Mouse (Mus musculus): ENCODE data around the gene Kirrel. TPM values are rescaled to one million over a fixed set of nuclear protein-coding genes. Genes with fewer than 3 reads are reported as not detected.
A peak's percentile ranks its signal among the peaks of the same experiment; 100 is the strongest.

The Kirrel gene
- not detected for polyA plus RNA-seq (2017; shearing (Covaris generic))

DNA sequence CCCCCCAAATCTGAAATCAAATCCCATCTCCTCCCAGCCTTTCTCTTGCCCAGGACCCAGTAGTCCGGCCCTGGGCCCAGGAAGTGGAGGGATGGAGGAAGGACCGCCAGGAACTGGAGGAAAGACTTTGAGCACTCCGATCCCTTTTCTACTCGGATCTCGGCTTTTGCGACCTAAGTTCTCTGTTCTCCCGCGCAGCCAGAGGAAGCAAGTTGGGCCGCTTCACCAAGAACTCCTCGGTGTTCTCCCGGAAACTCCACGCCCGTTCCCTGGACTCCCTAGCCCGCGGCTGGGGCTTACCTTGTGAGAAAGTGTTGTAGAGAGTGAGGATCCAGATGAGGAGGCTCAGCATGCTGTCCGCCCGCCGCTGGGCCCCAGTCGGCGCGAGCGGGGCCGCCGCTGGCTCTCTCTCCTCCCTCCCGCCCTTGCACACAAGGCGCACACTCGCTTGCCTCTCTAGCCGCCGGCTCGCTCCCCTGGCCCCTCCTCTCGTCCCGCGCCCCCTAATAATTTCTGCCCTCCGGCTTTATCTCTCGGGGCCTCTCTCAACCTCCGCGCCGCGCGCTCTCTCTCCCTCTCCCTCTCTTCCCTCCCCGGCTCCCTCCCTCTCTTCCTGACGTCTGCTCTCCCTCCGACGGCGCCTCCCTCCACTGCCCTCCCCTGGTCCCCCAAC is at the start of gene Kirrel:
Gene Kirrel, minus strand, starts transcription at position 652 of the 673 bp plus-strand sequence.
- ATAC-seq: no peak

DNA sequence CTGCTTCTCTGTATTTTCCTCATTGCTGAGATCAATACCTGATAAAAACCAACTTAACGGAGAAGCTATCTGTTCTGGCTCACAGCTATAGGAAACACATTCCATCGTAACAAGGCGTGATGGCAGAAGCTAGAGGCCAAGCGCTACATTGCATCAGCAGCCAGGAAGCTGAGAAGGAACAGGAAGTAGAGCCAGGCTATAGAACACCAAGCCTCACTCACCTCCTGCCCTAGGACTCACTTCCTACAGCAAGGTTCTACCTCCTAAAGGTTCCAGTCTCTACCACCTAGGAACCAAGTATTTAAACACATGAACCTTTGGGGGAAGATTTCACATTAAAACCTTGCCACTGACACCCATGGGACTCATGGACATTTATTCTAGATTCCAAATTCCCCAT is 49.1 kb upstream of the Kirrel start:
- no peak for ATAC-seq

DNA sequence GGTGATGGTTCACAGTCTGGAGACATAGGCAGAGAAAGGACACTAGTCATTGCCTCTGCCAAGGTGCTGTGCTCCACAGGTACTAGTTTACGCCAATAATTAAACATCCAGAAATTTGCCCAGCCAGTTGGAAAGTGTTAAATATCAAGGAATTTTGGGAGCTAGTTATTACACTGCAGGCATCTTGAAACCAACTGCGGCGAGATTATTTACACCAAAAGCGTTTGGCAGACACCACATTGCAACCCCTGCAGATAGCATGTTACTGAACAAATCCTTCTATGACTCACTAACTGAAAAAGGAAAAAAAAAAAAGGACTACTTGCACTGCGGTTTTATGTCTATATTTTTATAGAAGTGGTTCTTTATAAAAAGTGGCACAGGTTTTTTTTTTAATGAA is 47.8 kb upstream of the Kirrel start:
- ATAC-seq: no peak

DNA sequence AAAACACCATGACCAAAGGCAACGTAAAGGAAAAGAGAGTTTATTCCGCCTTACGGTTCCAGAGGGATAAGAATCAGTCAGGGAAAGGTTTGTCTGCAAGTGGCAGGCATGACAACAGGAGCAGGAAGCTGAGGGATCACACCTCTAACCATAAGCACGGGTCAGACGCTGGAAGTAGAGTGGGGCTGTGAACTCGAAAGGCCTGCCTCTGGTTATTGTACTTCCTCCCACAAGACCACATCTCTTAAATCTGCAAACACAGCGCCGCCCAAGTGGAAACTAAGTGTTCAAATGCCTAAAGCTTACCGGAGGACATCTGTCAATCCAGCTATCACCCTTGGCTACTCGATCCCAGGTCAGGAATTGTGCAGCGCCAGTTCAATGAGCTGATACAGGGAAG is 40.6 kb upstream of the Kirrel start:
- ATAC-seq: peak; percentile 40

DNA sequence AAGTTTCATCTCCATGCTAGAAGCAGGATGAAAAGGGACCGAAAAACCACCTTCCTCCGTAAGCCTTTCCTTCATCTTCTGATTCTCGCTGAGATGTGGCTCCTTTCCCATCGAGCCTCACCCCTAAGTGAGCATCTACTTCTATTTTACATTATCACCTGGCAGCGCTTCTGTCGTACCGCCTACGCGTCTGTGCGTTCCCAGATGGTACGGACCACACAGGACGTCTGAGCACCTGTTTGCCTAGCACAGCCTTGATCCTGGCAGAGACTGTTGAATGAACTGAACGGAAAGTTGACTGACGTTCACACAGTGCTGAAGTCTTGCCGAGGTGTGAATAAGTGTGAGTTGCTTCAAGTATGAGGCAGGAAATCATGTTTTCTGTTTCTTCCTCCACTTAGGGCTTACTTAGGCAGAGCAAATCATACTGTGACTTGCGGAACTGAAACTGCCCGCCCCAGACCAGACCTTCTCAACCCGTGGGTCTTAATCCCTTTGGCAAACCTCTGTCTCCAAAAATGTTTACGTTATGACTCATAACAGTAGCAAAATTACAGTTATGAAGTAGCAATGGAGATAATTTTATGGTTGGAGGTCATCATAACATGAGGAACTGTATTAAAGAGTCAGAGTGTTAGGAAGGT is 39.8 kb upstream of the Kirrel start:
- no peak for ATAC-seq

DNA sequence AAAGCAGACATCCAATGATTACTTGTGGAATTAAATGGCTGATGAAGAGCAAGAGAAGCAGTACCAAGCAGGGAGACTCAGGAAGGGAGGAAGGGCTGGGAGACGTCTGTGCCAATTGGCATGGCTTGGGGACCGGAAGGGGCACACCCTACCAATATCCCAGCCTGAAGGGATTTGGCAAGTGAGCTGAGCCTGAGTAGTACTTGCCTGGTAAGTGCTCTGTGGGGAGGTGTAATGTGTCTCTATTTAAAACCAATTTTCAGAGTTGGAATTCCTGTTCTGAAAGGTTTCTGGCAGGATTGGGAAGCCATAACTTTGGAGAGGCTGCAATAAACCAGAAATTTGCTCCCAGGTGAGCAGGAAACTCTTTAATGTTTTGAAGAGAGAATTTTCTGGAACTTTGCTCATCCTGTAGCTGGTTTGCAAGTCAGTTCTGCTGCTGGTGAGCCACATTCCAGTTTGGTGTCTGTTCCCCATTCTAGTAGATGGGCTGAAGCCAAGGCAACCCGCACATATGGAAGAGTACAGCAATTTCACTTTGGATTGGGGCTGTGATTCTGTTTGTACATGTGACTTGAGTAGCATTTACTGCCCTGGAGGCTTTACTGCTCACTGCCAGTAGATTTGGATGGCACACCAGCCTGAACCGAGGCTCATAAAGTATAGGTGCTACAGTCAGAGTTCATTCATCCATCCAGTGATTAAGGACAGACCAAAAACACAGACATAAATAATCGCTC is 32.0 kb upstream of the Kirrel start:
- no peak for ATAC-seq

DNA sequence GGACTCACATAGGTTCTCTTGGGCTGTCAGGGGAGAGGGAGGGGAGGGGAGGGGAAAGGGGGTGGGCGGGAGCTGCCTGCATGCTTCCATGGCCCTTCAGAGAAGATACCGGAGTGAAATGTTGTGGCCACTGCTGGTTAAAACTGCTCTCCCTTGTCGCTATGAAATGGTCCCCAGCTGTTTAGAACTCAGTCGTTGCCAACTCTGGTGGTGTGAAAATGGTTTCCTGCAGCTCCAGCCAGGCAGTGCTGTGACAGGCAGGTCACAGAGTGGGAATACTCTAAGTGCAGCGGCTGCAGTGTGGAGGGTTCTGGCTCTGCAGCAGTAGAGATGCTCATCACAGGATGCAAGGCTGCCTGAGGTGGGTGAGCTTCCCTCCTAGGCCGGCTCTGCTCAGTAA is 22.1 kb upstream of the Kirrel start:
- ATAC-seq: no peak

DNA sequence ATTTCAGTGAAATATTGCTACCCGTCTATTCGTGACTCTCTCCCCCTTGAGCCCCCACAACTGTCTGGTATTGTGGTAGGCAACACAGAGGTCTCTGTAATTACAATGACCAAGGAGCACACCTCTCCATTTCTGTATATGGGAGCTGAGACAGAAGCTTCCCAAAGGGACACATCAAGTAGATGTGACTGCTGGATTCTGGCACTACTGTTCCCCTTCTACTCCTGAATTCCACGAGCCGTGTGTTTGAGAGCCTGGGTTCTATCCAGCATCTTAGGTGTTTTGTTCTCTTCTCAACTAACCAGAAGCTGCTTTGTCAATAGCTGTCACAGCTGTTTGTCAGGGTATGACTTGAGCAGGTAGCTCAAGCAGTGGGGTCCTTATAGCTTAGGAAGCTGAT is 20.5 kb upstream of the Kirrel start:
- ATAC-seq: no peak

DNA sequence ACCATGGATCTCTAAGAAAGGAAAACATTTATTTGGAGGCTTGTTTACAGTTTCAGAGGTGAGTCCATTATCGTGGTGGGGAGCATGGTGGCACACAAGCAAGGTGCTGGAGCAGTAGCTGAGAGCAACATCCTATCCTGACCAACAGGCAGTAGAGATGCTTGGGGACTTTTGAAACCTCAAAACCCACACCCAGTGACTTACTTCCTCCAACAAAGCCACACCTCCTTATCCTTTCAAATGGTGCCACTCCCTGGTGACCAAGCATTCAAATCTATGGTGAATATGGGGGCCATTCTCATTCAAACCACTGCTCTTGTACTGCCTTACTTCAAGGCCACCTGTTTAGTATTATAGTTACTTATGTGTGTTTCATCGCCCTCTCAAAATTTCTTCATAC is 20.0 kb upstream of the Kirrel start:
- ATAC-seq: no peak

DNA sequence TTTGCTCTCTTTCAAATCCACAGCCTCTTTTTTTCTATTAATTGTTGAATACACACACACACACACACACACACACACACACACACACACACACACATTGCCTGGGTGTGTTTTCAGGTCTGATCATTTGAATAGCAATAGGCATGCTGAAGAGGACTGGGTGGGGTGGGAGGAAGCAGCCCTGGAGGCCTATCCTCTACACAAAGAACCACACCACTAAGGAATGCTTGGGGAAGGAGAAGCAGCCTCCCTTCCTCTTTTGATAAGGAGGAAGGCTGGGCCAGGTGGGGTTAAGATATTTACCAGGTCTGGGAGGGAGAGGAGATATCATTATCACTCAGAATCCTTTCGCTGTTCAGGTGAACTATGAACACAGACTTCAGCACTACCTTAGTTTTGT is 19.2 kb upstream of the Kirrel start:
- no peak for ATAC-seq

DNA sequence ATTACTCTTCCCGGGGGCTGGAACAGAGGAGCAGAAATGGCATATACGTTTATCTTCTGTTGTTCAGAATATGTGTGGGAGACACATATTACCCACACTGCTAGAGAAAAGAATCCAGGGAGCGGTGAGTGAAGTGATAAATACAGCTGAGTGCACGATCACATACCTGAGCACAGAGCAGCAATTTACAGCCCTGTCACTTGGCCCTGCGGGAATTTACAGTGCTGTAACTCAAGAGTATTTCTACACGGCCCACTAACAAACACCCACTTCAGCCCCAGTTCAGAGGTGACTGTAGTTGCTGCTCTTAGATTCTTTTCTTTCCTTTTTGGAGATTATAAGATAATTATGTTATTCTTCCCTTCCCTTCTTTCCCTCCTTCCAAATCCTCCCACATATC is 18.8 kb upstream of the Kirrel start:
- no peak for ATAC-seq

DNA sequence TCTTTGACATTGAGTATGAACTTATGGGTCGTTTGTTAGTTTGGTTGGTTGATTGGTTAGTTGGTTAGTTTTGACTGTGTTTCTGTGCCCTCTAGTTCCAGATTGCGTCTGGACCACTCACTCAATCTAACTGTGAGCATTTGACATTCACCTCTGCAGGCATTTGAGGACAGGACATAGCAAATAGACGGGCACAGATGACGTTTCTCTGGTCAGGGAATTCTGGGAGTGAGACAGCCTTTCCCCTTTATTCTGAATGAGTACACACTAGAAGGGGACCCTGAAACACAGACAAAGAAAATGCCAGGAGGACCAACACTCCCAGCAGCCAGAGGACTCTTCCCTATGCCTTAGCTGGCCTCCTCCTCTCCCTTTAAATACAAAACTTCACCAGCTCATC is 2.1 kb upstream of the Kirrel start:
- ATAC-seq: no peak

DNA sequence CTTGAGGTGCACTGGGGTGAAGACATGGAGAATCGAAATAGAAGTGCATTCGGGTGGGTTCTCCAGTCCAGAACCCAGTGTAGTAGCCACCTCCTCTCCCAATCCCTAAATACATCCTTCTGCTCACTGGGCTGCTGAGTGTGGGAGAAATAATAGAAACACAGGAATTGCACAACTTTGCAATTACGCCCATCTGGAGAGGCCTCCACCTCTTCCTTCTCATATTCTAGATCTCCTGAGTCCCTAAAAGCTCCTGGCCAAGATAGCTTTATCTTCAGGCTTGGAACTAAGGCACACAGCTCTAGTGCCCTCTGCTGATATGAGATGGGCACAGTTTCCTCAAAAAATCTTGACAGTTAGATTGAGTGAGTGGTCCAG is 880 bp upstream of the Kirrel start:
- no peak for ATAC-seq

DNA sequence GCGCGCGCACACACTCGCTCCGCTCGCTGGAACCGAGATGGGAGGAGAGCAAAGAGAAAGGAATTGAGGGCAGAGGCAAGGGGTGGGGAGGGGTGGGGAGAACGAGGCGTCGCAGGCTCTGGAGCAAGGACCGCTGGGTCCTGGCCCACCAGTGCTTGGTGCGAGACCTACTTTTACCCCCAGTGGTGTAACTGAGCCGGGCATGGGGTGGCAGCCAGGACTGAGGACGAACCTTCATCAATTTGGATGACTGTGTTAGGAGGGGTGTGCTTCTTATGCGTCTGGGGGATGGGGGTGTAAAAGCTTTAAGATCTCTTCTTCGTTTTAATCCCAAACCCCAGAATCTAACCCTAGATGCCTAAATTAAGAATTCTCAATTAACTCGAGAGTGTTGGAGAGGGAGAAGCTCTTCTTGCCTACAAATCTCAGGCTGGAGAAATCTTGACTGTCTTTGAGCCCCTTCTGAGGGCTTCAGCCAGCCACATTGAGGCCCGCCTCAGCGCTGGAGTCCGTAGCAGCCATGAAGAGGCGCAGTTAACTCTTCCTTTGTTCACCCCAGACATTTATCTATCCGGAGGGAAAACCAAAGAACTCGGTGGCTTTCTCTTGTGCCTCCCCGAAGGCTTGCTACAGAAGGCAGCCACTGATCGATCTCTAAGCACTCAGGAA is 356 bp upstream of the Kirrel start:
- ATAC-seq: no peak

DNA sequence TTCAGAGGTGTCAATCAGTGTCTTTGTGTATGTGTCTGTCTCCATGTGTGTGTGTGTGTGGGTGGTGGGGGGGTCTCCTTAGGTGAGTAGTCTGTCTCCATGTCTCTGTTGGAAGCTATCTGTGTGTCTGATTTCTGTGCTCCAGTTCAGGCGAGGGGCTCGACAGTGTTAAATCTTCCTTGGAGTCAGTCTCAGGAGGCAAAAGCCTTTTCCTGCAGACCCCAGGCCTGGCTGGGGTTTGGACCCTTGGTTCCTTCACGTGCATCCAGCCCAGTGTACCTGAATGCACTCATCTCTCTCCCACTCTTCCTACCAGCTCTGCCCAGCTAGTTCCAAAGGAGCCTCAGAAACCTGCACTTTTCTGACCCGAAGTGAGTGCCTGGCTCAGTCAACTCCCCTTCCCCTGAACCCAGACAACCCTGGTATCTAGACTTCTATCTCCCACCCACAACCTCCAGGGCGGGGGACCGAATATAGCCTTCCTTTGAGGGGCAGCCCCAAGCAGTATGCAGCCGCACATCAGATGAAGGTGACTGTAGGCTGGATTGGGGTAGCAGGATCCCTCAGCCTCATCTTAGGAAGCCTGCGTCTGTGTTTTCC is 961 bp downstream of the Kirrel start:
- ATAC-seq: no peak

DNA sequence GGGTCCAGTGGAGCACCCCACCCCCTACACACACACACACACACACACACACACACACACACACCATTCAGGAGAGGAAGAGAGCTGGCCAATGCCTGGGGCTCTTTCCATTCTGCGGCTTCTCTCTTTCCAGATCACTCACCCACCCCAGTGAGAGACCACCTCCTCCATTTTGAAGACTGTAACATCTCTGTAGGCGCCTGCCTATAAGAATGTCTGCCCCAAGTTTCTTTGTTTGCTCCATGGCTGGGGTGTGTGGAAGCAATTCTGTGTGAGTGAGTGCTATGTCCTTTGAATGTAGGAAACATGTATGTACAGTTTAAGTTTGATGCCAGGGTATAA is 1.5 kb downstream of the Kirrel start:
- no peak for ATAC-seq

DNA sequence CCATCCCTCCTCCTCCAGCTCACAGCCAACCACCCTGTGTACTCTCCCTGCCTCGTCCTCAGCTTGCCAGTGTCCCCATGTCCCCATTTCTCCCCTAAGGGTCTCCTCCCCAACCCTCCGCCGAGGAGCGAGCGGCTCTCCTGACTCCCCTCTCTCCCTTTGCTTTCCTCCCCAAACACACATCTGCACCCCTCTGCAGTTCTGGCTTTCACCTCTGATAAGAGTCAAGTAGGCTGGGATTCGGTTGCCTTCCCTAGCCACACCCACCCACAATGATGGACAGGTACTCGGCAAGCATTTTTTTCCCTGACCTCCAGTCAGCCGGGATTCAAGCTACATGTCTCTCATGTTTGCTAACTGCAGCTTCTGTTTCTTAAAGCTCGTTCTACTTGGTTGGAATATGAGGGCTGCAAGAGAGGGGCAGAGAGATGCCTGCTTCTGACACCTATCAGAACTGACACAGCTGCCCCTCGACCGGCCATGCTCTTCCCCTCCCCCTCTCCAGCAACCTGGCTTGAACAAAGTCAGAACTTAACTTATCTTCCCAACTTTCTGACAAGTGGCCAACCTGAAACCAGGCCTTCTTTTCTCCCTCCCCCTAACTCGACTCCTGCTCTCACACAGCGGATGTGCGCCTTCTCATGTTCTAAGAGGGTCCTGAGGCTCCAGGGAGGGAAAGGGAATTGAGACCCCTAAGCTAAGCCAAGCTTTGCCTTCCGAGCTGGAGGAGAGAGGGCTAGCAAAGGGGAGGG is 2.0 kb downstream of the Kirrel start:
- no peak for ATAC-seq

DNA sequence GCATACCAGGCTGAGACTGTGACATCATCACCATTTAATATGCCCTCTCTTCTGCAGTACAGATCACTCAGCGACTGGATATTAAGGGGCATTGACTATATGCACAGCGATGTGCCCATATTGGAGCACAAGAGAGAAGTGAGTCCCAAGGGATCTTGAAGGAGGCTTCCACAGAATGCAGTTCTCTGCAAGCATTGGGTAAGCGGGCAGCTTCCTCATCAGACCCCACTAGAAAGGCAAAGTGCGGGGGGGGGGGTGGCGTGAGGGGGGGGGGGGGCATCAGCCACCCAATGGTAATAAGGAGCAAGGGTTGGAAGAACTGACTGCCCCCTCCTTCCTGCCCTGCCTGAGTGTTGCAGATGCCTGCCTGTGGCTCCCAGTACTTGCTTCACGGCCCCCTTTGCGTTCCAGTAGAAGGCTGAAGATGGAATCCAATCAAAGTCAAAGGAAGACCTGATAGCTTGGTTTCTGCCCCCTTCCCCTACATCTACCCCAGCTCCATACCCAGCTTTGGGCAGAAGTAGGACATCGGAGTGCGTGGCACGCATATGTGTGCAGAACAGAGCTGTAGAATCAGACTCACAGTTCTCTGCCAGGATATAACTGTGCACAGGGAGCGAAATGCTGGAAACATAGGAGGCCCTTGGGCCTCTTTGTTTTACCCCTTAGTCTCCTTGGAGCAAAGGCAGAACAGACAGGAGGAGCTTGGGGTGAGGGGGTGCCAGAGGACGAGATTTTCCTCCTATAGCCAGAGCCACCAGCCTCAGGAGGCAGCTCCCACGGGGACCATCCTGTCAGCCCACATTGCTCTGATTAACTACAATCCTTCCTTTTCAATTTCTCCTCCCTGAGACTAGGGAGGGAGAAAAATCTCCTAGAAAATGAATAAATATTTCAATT is 3.1 kb downstream of the Kirrel start:
- ATAC-seq: no peak

DNA sequence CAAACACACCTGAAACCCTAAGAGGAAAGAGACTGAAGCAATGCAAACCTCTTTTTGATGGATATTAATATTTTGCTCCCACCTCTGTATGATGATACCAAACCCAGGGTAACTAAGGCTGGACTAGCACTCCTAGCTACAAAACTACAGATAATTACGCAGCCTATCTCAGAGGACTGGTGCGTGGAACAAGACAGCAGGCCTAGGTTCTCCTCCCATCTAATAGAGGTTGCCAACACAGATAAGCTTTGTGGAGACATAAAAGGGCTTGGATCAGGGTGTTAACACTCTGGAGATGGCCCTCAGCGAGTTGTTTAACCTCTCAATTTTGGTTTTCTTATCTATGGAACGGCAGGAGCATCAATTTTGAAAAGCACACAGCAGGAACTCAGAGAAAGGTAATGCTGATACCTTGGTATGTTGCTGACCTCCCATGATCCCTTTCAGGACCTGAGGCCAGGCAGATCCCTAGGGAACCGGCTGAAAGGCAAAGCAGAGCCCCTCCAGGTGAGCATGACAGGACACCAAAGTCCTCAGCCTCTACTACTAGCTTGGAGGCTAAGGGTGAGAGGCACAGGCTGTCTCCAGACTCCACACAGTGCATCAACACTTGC is 5.0 kb downstream of the Kirrel start:
- no peak for ATAC-seq

DNA sequence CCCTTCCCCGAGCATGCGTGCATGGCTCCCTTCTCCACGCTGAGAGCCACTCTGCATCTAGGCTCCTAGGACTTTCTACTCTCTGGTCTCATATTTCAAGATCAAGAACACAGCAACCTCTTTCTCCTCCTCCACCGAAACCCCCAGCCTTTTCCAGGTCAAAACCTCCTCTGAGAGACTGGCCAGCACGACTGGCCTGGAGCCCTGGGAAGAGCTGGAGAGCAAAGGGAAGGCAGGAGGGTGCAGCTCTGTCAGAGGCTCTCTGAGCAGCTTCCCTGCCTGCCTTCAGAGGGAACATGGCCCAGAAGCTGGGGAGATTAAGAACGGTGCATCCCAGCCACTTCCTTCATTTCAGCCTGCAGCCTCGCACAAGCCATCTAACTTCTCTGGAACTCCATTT is 5.8 kb downstream of the Kirrel start:
- ATAC-seq: no peak

DNA sequence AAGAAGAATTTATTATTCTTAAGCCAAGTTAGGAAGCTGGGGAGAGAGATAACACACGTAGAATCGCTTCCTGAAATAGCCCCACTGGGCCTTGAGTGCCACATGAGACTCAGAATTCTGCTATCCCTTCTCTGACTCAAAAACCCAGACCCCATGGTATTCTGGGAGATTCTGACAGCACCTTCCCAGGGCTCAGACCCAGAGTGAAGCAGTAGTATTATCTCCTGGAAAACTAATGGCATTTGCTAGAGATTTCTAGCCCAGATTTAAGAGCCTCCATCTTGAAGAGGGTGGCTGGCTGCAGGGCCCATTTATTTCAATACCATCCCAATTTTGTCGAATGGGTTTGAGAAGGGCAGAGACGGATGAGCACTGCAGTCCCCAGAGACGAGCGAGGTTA is 6.9 kb downstream of the Kirrel start:
- no peak for ATAC-seq

Measured in activated CD4-positive, CD25-positive, alpha-beta regulatory T cell, adult 4 months (primary cell).